Mouse (Mus musculus) stomach, embryonic 14.5 days (tissue): ENCODE data around the gene Odf3l1. TPM values are rescaled to one million over a fixed set of nuclear protein-coding genes. Genes with fewer than 3 reads are reported as not detected.

Experiments
- ATAC-seq: fragments of 200-750 bp; cut with Nextera tagmentation; 2 replicates; pipeline ENCODE4 v1.8.0; 2017; ENCODE audit warnings: low read depth, moderate TSS enrichment; ENCODE audit not compliant: insufficient number of reproducible peaks, insufficient read depth, low FRiP score
- H3K27ac ChIP-seq: fragments of 300-500 bp; sonication (generic); 2 replicates; pipeline ENCODE4 v1.5.1; 2014; ENCODE audit warnings: mild to moderate bottlenecking, low read length, moderate library complexity, mixed read lengths
- H3K27me3 ChIP-seq: fragments of 300-500 bp; sonication (generic); 2 replicates; pipeline ENCODE4 v1.6.1; 2014; ENCODE audit warnings: low read length, control low read depth, mixed read lengths; ENCODE audit not compliant: control insufficient read depth, insufficient read depth
- H3K36me3 ChIP-seq: fragments of 300-500 bp; sonication (generic); 2 replicates; pipeline ENCODE4 v1.6.1; 2014; ENCODE audit warnings: mild to moderate bottlenecking, control low read depth, low read length, moderate library complexity, mixed read lengths; ENCODE audit not compliant: control insufficient read depth, insufficient read depth
- H3K4me1 ChIP-seq: fragments of 300-500 bp; sonication (generic); 2 replicates; pipeline ENCODE4 v1.6.1; 2014; ENCODE audit warnings: low read length, control low read depth, mixed read lengths; ENCODE audit not compliant: control insufficient read depth, insufficient read depth
- H3K4me2 ChIP-seq: fragments of 300-500 bp; sonication (generic); replicated peaks from 2 replicates; pipeline ENCODE4 v1.6.1; 2014; ENCODE audit warnings: low read depth, low read length, control low read depth
- H3K4me3 ChIP-seq: fragments of 300-500 bp; sonication (generic); 2 replicates; pipeline ENCODE4 v1.5.1; 2014; ENCODE audit warnings: low read depth, low read length, control low read depth
- H3K9ac ChIP-seq: fragments of 300-500 bp; sonication (generic); replicated peaks from 2 replicates; pipeline ENCODE4 v1.6.1; 2014; ENCODE audit warnings: low read depth, mild to moderate bottlenecking, control low read depth, low read length, moderate library complexity, mixed read lengths
- H3K9me3 ChIP-seq: fragments of 300-500 bp; sonication (generic); 2 replicates; pipeline ENCODE4 v1.6.1; 2016; ENCODE audit warnings: low read depth, low read length, control low read depth; ENCODE audit not compliant: control insufficient read depth
- whole genome bisulfite sequencing: fragments of 180-500 bp; shearing (Covaris S2); extraction: QIAGEN DNeasy Blood & Tissue Kit; methylation state at CpG from one replicate; pipeline ENCODE4 v1.1.7; 2014; 5-methylcytosine and 5-hydroxymethylcytosine counted together
- polyA plus RNA-seq: library from polyadenylated mRNA; unstranded; fragments of >200 nt; fragmentation: Nextera tagmentation; extraction: Ambion mirVana; gene quantifications from 2 replicates; pipeline ENCODE4 v1.2.1, GENCODE M21; 2014

Gene Odf3l1
- polyA plus RNA-seq, 1 experiment from 2014 or later, result 1.9 TPM

- WGBS, result 14% methylated on average over 11 of the region's 11 CpGs
- no peak overlapping the region for H3K9ac ChIP-seq
- H3K4me1 ChIP-seq, result peaks cover 14% of the 10 kb centered on the region; the same call in 1 of the 2 replicates
- peak overlapping the region; percentile 11 for H3K4me2 ChIP-seq
- peak overlapping the region; percentile 64; the same call in 1 of the 2 replicates for H3K27ac ChIP-seq
- no peaks in the 10 kb centered on the region for H3K36me3 ChIP-seq
- H3K4me3 ChIP-seq, result no peak overlapping the region
- no peaks in the 10 kb centered on the region for H3K9me3 ChIP-seq
- peak; percentile 86 for ATAC-seq
- no peaks in the 10 kb centered on the region for H3K27me3 ChIP-seq
Observed at GRCm38 (mm10) chr9:56851778-56852177, 12.7 kb downstream of the Odf3l1 start.

DNA sequence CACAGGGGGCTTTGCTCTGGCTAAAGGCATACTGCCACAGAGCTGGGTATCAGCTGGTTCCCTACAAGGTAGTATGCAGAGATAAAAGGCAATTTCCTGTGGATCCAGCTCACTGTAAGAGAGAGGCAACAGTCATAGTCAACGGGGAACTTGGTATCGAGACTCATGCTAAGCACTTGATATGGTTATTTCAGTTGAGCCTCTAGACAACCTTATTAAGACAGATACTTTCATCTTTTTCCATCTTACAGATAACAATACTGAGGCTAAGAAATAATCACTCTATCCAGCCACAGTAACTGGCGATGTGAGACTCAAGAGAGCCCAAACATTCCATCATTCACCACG lies 13.6 kb downstream of the Odf3l1 start:
- Histone ChIP-seq H3K4me1 (peaks cover 14% of the 10 kb centered on the region; the same call in 1 of the 2 replicates), H3K27me3 (no peaks in the 10 kb centered on the region), H3K27ac (no peak overlapping the region), H3K36me3 (no peaks in the 10 kb centered on the region), H3K9me3 (no peaks in the 10 kb centered on the region), H3K4me2 (no peak overlapping the region), H3K4me3 (no peak overlapping the region), H3K9ac (no peak overlapping the region)
- WGBS, result 83% methylated on average over 4 of the region's 4 CpGs
- no peak for ATAC-seq

DNA sequence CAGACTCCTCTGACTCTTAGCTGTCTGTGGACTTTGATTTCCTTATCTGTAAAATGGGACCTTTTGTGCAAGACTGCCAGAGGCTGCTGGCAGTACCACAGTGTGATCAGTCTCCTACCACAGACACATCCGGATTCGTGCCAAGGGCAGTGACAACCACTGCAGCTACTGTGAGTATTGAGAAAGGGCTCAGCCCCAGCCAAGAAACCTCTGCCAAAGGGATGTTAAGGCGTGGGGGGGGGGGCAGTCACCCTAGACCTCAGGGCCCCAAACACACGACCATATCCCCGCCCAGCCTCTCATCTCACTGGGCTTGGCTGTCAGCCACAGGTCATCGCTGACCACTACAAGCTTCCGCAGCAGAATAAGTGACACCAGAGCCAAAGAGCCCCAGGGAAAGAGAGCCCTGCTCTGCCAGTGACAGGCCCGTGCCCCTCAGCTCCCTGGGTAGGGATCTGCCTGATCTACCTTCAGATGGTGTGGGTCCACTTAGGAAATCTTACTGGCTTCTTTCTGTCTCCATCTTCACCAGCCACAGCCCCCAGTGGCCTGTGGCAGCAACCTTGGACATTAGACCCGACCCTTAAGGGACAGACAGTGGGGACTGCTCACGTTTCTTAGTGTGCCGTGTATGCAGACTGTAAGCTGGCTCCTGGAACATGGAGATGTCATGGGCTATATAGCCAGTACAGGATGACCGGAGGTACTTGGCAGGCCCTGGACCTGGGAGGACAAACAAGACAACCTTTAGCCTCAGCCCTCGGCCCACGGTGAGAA lies 14.2 kb downstream of the Odf3l1 start:
- Histone ChIP-seq H3K27ac (no peak overlapping the region), H3K9ac (no peak overlapping the region), H3K4me2 (no peak overlapping the region), H3K4me1 (peaks cover 14% of the 10 kb centered on the region; the same call in 1 of the 2 replicates), H3K36me3 (no peaks in the 10 kb centered on the region), H3K9me3 (no peaks in the 10 kb centered on the region), H3K27me3 (no peaks in the 10 kb centered on the region), H3K4me3 (no peak overlapping the region)
- 76% methylated on average over 14 of the region's 14 CpGs for WGBS
- ATAC-seq, result no peak

DNA sequence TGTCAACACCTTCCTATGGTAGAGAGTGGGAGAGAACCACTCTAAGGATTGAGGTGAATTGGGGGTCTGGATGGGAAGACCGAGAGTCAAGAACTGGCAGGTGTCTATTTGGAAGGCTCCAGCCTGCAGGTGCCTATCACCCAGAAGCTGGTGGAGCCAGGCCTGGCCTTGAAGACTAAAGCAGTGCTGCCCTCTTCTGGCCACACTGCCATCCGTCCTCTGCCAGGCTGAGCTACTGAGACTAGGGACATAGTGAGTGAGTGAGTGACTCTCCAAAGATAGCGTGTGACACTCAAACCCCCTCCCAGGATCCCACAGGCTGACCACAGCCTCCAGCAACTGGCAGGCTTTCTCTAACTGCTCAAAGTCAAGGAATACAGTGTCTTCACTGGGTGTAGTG lies 17.0 kb downstream of the Odf3l1 start:
- Histone ChIP-seq H3K4me2 (no peak overlapping the region), H3K27ac (no peak overlapping the region), H3K4me1 (peaks cover 32% of the 10 kb centered on the region), H3K9ac (no peak overlapping the region), H3K4me3 (no peak overlapping the region), H3K9me3 (no peaks in the 10 kb centered on the region), H3K27me3 (no peaks in the 10 kb centered on the region), H3K36me3 (no peaks in the 10 kb centered on the region)
- ATAC-seq, result no peak
- WGBS, result 23% methylated on average over 3 of the region's 3 CpGs

DNA sequence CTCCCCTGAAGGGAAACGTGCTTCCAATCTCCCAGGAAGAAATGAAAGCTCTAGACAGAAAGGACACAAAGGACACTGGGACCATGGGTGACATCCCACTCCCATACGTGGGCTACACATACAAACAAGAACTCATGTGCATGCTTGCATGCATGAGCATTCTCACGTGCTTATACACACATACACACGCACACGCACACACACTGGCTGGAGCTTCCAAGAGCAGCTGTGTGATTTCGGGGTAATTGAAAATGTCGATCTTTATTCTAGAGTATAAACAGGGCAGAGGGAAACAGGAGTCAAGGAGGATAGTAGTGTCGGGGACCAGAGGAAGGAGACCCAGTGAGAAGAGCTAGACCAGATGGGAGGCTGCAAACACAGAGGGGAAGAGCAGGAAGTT lies 19.8 kb downstream of the Odf3l1 start:
- H3K27me3 ChIP-seq, result no peaks in the 10 kb centered on the region
- 0 out of 2 replicates have a peak, but pooled peaks have one; percentile 8 for ATAC-seq
- 43% methylated on average over 8 of the region's 8 CpGs for WGBS
- H3K36me3 ChIP-seq, result no peaks in the 10 kb centered on the region
- H3K27ac ChIP-seq, result no peak overlapping the region
- H3K4me1 ChIP-seq, result peaks cover 23% of the 10 kb centered on the region
- no peak overlapping the region for H3K4me3 ChIP-seq
- H3K9ac ChIP-seq, result no peak overlapping the region
- H3K4me2 ChIP-seq, result no peak overlapping the region; the same call in 1 of the 2 replicates
- H3K9me3 ChIP-seq, result no peaks in the 10 kb centered on the region

- 38% methylated on average over 7 of the region's 7 CpGs for WGBS
- no peak overlapping the region for H3K27ac ChIP-seq
- H3K36me3 ChIP-seq, result no peaks in the 10 kb centered on the region
- H3K4me3 ChIP-seq, result no peak overlapping the region
- ATAC-seq, result no peak
- H3K9ac ChIP-seq, result no peak overlapping the region
- no peaks in the 10 kb centered on the region for H3K27me3 ChIP-seq
- H3K4me2 ChIP-seq, result no peak overlapping the region
- peaks cover 23% of the 10 kb centered on the region for H3K4me1 ChIP-seq
- H3K9me3 ChIP-seq, result no peaks in the 10 kb centered on the region
Observed at GRCm38 (mm10) chr9:56843679-56844188, 20.7 kb downstream of the Odf3l1 start.

DNA sequence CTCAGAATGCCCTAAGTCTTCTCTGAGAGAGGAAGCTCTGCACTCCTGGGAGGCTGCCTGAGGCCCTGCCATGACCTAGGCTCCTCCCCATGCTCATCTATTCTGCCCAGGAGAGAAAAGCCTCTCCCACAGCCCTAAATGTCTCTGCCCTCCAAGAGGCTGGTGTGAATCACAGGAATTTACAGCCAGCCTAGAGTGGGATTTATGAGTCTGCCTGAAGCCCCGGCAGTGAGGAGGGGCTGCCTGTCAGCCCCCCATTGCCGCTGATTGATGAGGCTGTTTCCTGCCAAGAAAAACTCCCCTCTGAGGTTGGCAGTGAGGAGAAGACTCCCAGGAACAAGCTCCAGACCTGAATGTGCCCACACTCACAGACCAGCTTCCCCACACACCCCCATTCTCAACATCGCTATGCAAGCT lies 22.2 kb downstream of the Odf3l1 start:
- no peak overlapping the region for H3K9ac ChIP-seq
- no peak overlapping the region for H3K27ac ChIP-seq
- no peak overlapping the region for H3K4me3 ChIP-seq
- no peaks in the 10 kb centered on the region for H3K27me3 ChIP-seq
- peaks cover 23% of the 10 kb centered on the region for H3K4me1 ChIP-seq
- peak; percentile 33; the same call in 1 of the 2 replicates for ATAC-seq
- no peak overlapping the region for H3K4me2 ChIP-seq
- H3K36me3 ChIP-seq, result no peaks in the 10 kb centered on the region
- WGBS, result 15% methylated on average over 3 of the region's 3 CpGs
- no peaks in the 10 kb centered on the region for H3K9me3 ChIP-seq

DNA sequence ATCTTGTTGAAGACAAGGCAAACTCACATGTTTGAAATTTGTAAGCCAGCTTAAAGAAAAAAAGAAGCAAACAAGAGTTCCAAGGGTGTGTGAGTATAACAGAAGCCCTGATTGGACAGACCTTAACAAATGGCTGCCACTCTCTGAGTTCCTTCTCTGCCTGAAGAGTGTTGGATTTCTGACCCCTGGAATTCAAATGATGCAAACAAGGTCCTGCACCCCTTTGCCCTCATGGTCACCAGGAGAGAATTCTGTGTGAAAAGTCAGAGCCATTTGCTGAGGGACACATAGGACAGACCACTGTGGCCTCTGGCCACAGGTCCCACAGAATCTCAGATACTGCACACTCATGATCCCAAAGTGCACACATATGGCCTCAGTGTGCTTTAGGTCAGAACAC lies 22.6 kb downstream of the Odf3l1 start:
- Histone ChIP-seq H3K4me1 (peaks cover 23% of the 10 kb centered on the region), H3K27me3 (no peaks in the 10 kb centered on the region), H3K4me2 (no peak overlapping the region), H3K4me3 (no peak overlapping the region), H3K27ac (no peak overlapping the region), H3K9ac (no peak overlapping the region), H3K9me3 (no peaks in the 10 kb centered on the region), H3K36me3 (no peaks in the 10 kb centered on the region)
- no peak for ATAC-seq
